Mouse (Mus musculus) splenic B cell, adult 2 months (primary cell): Measurements from ENCODE around the gene Myoc.
"Not testable (repeated sequence)": the region's sequence is repeated elsewhere in the genome, so short reads cannot be mapped to it uniquely, and the experiment has no call there.

Experiments
- DNase-seq: peaks from one replicate; pipeline ENCODE4 v3.0.0-alpha.2; 2011; ENCODE audit warnings: low read depth, low spot score
- H3K27me3 ChIP-seq: 2 replicates; pipeline ENCODE4 v1.6.1; 2012; ENCODE audit warnings: mild to moderate bottlenecking, low read length, moderate library complexity, mixed read lengths; ENCODE audit not compliant: control insufficient read depth, poor library complexity, insufficient read depth, severe bottlenecking
- H3K36me3 ChIP-seq: 2 replicates; pipeline ENCODE4 v1.6.1; 2012; ENCODE audit warnings: mild to moderate bottlenecking, low read length, moderate library complexity, mixed read lengths; ENCODE audit not compliant: control insufficient read depth, poor library complexity, insufficient read depth, severe bottlenecking

The Myoc gene

DNA sequence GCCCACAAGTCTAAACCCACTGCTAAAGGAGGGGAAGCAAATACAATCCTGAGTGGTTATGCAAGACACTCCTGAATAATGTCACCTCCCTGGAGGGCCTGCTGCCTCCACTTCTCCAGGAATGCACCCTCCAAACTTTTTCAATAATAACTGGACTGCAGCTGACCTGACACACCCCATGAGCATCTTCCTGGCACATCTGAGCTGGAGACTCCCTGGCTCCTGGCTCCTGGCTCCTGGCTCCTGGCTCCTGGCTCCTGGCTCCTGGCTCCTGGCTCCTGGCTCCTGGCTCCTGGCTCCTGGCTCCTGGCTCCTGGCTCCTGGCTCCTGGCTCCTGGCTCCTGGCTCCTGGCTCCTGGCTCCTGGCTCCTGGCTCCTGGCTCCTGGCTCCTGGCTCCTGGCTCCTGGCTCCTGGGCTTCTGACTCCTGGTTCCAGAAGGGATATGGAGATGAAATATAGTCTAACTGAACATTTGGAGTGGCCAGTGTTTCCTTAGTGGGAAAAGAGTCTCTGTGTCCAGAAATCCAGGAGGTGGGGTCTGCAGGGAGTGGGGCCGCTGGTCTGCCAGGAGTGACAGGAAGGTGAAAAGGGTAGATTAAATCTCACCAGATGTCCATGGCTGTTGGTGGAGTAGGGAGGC is 3.5 kb upstream of the Myoc start:
- not testable (repeated sequence) for DNase-seq, H3K27me3 ChIP-seq, H3K36me3 ChIP-seq

DNA sequence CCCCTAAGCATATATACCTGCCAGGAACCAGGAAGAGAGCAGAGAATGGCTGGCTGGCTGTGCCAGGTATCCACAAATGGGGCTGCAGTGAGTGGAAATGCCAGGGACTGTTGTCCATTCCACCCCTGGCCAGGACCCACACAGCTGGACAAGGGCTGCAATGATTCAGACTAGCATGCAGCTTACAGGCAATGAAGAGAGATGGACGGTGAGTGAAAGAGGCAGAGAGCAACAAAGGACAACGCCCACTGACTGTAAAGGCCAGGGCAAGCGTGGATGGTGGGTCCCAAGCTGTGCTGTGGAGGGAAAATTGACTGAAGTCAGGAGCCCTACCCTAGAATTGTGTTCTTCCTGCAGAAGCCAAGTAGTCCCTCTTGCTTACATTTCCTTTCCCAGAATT is 2.4 kb upstream of the Myoc start:
- Histone ChIP-seq H3K36me3 (no peaks in the 10 kb centered on the region), H3K27me3 (no peaks in the 10 kb centered on the region)
- no peak for DNase-seq

DNA sequence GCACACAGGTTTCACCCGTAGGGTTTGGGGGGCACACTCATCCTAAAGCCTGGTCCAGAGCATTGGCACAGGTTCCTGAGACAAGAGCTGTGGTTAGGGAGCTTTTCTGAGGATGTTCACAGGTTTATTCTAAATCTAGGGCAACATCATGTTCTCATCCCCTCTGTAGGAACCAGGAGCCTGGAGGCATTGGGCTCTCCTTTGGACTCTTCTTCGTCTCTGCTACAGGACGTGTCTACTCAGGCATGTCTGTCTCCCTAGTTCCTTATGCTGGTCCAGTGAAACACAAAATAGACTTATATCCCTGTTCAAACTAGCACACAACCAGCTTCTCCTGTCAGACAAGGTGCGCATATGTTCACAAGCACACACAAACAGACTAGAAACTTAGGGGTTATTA is 420 bp upstream of the Myoc start:
- no peaks in the 10 kb centered on the region for H3K27me3 ChIP-seq
- no peak for DNase-seq
- no peaks in the 10 kb centered on the region for H3K36me3 ChIP-seq

GRCm38 (mm10) chr1:162639861-162640260 is 906 bp downstream of the Myoc start:
- Histone ChIP-seq H3K36me3 (no peaks in the 10 kb centered on the region), H3K27me3 (no peaks in the 10 kb centered on the region)
- DNase-seq: no peak

DNA sequence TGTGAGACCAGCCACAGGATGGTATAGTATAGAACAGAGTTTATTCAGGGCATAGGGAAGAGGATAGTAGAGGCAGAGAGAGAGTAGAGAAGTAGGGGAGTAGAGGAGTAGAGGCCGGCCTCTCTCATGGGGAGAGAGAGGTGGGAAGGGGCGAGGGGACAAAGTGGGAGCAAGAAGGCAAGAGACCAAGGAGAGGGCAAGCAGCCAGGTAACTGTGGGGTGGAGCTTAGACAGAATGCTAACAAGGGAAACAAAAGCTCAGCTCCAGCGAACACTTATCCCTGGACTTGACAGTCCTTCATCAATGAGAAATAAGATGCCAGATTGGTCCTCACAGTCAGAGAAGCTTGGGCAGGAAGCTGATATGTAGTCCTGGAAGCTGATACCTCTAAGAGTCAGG is 3.6 kb downstream of the Myoc start:
- Histone ChIP-seq H3K36me3 (no peaks in the 10 kb centered on the region), H3K27me3 (no peaks in the 10 kb centered on the region)
- no peak for DNase-seq

- DNase-seq: no peak
Measured at GRCm38 (mm10) chr1:162643752-162644151, 4.8 kb downstream of the Myoc start.

GRCm38 (mm10) chr1:162646083-162646686 is 7.2 kb downstream of the Myoc start:
- no peaks in the 10 kb centered on the region for H3K27me3 ChIP-seq
- peak; percentile 18 for DNase-seq
- H3K36me3 ChIP-seq: no peaks in the 10 kb centered on the region

More at GRCm38 (mm10) chr1:162643752-162644151, 4.8 kb downstream of the Myoc start:
- Histone ChIP-seq H3K36me3 (no peaks in the 10 kb centered on the region), H3K27me3 (no peaks in the 10 kb centered on the region)

- Histone ChIP-seq H3K27me3 (no peaks in the 10 kb centered on the region), H3K36me3 (no peaks in the 10 kb centered on the region)
- no peak for DNase-seq
Measured at GRCm38 (mm10) chr1:162648416-162648815, 9.5 kb downstream of the Myoc start.

DNA sequence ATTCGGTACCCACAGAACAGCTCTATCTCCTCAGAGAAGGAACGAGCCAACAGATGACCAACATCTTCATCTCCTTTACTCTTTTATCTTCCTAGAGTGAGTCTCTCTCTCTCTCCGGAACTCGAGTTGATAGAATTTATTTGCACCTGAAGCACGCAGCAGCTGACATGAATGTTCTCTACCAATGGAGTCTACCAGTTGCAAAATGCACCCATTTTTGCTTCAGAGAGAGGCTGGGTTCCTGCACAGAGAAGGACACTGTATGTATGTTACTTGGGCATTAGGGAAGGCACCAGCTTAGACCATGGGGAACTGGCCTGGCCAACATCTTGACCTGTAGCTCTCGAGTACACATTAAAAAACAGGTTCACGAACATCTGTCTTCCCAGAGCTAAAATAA is 19.2 kb downstream of the Myoc start, which contains the start of gene Myocos:
Myocos (minus strand) TSS at position 101 of the 400 bp plus-strand sequence.
- no peak for DNase-seq
- H3K27me3 ChIP-seq: no peaks in the 10 kb centered on the region
- H3K36me3 ChIP-seq: no peaks in the 10 kb centered on the region

DNA sequence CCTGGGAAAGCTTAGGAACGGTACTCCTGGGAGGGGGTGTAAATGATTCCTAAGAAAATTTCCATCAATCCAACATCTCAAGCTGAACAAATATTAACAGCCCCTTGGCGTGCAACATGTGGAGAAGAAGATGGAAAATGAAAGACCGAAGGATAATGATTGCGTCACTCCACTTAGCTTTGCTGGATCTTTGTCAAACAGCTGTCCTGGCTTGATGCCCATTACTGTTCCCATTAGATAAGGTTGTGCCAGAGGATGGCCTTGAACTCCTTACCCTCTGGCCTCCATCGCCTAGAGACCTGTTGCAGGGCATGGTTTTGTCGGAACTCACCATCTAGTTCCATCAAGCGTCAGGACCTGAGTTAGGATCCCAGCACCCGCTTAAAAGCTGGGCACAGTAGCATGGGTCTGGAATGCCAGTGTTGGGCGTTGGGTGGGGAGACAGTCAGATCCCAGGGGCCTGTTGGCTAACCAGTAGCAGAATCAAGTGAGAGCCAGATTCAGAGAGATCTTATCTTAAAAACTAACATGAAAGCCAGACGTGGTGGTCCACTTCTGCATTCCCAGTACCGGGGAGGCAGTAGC is 21.4 kb downstream of the Myoc start:
- Histone ChIP-seq H3K36me3 (no peaks in the 10 kb centered on the region), H3K27me3 (no peaks in the 10 kb centered on the region)
- no peak for DNase-seq

DNA sequence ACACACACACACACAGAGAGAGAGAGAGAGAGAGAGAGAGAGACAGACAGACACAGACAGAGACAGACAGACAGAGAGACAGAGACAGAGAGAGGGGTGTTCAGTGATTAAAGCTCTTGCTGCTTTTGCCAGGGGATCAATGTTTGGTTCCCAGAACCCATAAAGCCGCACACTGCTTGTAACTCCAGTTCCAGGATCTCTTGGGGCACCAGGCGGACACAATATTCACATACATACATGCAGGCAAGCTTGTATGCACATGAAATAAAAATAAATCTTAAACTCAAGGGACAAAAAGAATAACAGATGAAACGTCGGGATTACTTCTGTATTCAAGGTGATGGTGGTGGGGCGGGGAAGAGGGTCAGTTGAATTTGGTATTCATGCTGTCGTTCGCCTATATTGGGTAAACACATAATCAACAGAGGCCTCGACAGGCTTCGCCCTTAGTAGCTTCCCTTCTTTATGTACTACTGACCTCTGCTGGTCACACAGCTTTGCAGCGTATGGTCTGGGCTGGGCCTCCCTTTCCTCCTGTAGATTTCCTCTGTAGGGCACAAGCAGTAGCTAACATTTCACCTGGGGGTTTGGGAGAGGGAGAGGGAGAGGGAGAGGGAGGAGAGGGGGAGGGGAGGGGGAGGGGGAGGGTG is 26.0 kb downstream of the Myoc start:
- Histone ChIP-seq H3K27me3 (no peaks in the 10 kb centered on the region), H3K36me3 (no peaks in the 10 kb centered on the region)
- DNase-seq: peak; percentile 74

DNA sequence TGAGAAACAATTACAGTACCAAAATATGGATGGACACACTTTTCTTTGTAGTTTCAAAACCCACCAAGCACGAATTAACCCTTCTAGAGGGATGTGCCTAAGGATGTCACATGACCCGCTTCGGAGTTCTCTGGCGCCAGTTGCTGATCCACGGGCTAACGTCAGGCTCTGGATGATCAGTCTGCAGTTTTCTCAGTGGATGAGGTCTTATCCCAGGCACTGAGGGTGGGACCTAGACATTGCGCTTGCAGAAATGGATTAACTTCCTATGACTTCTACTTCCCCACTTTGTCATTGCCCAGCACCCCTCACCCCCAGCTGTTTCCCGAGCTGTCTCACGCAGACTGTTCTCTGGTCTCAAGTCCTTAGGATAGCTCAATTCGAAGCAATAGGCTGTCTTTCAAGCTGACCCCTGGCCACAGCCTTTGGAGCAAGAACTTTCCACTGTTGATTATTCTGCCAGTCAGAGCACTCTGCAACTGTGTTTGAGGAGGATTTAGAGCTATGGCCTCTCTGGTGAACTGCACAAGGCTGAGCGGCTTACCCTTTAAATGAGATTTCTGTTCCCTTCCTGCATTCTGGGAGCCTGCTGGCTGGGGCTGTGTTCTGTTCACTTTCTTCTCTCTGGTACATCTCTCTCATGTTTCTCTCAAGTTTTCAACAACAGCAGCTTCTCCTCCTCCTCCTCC is 26.7 kb downstream of the Myoc start:
- H3K27me3 ChIP-seq: no peaks in the 10 kb centered on the region
- DNase-seq: no peak
- H3K36me3 ChIP-seq: no peaks in the 10 kb centered on the region

DNA sequence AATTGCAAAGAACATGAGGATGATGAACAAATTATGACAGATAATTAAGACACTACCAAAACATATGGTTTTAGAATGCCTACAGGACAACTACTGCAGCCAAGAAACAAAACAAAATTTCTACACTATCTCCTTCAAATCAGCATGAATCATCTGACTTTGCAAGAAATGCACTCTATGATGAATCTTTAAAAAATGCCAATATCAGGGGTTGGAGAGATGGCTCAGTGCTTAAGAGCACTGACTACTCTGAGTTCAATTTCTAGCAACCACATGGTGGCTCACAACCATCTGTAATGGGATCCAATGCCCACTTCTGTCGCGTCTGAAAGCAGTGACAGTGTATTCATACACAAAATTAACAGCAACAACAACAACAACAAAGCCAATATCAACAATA is 54.8 kb downstream of the Myoc start:
- DNase-seq: no peak
- no peaks in the 10 kb centered on the region for H3K27me3 ChIP-seq

GRCm38 (mm10) chr1:162697866-162698265 is 58.9 kb downstream of the Myoc start:
- Histone ChIP-seq H3K27me3 (no peaks in the 10 kb centered on the region), H3K36me3 (peaks cover 11% of the 10 kb centered on the region; the same call in 1 of the 2 replicates)
- no peak for DNase-seq

More for the DNA sequence above, 54.8 kb downstream of the Myoc start:
- peaks cover 19% of the 10 kb centered on the region for H3K36me3 ChIP-seq
